Mouse (Mus musculus): ENCODE results near the gene Cxcl1. TPM values are rescaled to one million over a fixed set of nuclear protein-coding genes. Genes with fewer than 3 reads are reported as not detected.
A peak's percentile ranks its signal among the peaks of the same experiment; 100 is the strongest.
"Not testable (repeated sequence)": the region's sequence is repeated elsewhere in the genome, so short reads cannot be mapped to it uniquely, and the experiment has no call there.

Gene Cxcl1
- 1 to 10 TPM in 1 of 4 experiments, under 1 TPM in 1, not detected in 2; 0.41 to 1.2 TPM for total RNA-seq (2022)

DNA sequence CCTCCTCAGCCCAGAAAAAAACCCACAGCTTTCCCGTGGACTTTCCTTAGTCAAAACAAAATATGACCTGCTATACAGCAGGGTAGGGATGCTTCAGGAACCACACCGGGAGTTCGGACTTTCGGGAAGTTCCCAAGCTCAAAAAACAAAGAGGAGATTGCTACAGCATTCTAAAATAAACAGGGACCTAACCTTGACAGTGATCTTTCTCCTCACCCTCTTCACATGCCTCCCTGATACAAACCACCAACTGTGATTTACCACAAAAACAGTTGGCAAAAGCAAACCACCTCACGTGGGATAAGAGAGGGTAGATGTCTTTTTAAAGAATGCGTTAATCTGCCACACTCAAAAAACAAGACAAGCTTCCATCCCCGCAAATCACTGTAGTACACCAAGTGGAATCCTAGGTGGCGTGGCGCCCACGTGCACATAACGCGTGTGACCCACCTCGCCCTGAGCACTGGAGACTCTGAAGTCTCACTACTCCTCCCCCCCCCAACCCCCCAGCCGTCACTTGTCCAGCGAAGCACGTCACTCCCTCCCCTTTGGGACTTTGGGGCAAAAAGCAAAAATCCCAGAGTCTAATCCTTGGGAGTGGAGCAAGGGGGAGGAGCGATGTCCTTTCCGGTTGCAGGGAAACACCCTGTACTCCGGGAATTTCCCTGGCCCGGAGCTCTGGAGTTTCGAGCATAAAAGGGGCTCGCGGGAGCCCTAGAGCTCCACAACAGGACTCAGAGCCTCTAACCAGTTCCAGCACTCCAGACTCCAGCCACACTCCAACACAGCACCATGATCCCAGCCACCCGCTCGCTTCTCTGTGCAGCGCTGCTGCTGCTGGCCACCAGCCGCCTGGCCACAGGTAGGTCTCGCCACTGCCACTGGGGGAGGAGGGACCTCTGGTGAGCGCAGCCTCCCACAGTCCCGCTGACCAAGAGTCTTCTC lies at the start of gene Cxcl1:
Gene Cxcl1, plus strand, starts transcription at position 723 of the 945 bp plus-strand sequence.
- DNase-seq (ENCODE audit: low spot score in 2 of 2): no peak

DNA sequence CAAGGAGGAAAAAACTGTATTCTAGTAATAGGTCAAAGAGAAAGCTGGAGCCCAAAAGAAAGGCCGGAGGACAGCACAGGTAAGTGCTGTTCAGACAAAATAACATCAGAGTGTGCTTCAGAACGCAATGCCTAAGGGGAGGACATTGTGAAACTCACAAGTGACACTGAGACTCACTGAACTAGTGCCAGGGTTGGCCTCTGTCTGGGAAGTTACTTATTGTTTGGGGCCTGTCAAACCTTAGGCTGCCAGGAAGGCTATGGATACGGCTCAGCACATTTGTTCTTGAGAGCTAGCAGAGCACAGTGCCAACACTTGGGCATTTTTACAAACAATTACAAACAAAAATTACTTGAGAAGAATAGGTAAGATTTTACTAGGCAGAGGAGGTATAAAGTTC lies 47.1 kb upstream of the Cxcl1 start:
- DNase-seq (ENCODE audit: low spot score in 2 of 2): no peak

DNA sequence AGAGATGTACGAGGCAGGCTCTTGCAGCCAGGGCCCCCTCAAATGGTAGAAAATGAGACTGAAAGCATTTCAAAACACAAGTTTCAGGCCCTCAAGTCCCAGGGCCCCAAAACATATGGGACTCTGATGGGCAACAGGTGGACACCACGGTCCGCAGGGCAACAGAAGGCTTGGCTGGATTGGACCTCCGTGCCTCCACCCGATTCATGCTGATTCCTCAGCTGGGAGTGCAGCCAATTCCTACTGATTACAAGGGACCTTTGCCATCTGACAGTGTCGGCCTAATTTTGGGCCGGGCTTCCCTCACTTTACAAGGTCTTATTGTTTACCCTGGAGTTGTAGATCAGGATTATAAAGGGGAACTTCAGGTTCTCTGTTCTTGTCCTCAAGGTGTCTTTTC lies 40.9 kb upstream of the Cxcl1 start:
- DNase-seq (ENCODE audit: low spot score in 2 of 2): not testable (repeated sequence)

DNA sequence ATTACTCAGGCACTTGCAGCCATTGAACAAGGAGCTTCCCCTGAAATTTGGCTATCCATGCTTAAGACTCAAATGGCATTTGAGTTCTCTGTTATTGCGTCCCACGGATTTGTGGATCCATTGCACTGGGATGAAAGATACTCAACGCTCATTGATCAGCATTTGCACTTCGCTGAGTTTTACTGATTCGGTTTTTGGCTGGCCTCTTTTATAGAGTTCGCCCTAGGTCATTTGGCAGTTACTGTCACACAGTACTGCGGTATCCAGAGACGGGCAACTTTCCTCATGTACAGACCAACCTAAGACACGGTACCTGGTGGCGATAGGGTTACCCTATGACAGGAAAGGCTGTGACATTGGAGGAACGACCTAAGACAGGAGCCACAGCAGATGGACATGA lies 39.6 kb upstream of the Cxcl1 start:
- DNase-seq (ENCODE audit: low spot score in 2 of 2): not testable (repeated sequence)

DNA sequence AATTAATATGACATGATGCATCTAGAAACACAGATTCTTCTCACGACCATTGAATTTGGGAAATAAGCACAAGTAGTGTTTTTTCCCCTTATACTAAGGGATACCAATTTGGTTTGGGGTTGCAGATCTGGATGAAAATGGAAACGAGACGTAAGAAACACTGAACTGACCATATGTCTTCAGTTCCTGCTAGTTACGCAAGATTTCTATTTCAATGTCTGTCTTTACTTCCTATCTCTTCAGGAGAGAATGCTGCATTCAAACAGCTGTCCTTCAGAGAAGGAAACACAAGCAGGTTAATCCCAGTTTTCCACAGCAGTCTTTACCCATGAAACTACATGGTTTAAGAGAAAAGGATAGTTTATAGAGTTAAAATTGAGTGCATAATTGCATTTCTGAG lies 37.8 kb upstream of the Cxcl1 start:
- no peak for DNase-seq (ENCODE audit: low spot score in 2 of 2)

DNA sequence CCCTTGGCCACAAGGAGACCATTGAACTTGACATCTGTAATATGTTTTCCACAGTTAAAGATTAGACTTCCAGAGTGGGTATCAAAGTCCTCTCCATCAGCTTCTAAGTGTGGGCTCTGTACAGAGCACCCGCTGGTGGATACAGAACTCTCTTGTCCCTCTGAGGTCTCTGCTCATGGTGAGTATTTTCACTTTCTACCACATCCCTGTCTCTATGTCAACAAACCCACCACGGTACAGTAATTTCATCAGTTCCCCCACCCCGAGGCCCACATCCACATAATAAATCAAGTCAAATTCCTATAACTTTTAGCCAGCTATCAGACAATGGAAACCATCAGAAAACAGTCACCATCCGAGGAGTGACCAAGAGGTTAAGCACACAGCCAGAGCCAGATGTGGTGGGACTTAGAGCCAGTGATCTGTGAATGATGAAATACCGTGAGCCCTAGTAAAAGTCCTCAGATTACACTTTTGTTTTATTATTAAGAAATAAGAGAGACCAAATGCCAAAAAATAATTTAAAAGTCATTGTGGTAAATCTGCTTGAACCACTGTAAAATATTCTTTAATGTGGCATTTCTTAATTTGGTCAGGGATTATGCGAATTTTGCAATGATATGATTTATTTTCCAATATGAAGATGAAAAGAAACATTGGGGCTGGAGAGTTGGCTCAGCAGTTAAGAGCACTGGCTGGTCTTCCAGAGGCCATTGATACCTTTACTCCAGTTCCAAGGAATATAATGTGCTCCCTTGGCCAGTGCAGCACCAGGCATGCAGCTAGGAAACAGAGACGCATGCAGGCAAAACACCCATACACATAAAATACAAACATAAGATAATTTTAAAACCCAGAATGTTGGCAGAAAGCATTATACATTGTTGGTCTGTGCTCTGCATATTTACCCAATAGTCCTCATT lies 35.5 kb upstream of the Cxcl1 start:
- no peak for DNase-seq (ENCODE audit: low spot score in 2 of 2)

DNA sequence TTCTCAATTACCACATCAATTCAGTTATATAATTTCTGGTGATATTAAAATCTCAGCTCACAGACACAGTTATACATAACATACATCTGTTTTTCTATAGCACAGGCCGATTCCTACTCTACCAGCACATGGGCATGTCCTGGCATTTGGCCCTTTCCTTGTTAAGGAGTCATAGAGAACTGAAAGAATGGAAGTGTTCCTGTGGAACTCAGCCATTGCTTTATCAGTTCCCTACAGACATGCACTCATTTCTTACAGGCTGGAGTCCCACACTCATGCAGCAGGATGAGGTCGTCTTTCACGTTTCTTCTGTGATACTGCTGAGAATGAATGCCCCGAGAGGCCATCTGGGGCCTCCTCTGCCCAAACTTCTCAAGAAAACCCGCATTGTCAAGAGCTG lies 33.6 kb upstream of the Cxcl1 start:
- no peak for DNase-seq (ENCODE audit: low spot score in 2 of 2)

DNA sequence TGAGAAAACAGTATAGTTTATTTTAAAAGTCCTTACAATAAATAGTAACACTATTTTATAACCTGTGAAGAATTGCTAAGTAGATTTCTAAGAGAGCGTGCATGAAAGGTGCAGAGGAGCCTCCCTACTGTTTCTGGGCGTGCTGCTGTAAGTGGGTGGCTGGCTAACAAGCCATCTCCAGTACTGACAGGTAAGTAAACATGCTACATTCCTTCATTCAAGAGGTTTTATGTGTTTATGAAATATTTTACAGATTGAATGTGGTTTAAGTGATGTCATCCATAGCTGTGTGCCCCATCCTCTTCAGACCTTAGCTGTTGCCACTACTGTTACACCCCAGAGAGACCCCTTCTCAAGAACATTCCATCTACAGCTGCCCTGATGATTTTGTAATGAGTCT lies 32.6 kb upstream of the Cxcl1 start:
- no peak for DNase-seq (ENCODE audit: low spot score in 2 of 2)

DNA sequence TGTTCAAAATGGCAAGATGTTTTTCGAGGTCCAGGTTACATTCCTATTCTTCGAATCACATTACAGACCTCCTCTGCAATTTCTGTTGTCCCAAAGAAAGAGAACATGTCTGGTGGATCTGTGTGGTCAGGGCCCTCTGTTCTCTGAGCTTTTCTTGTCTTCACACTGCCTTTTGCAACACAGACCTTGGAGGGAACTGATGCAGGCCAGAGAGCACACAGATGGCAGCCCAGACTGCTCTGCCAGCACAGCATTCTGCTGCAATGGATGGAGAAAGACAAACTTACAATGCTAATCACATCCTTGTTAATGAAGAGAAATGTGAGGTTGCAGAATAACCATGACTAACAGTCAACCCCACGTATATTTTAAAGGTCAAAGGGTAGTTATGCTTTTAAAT lies 32.0 kb upstream of the Cxcl1 start:
- DNase-seq (ENCODE audit: low spot score in 2 of 2): peak; percentile 14 to 29

DNA sequence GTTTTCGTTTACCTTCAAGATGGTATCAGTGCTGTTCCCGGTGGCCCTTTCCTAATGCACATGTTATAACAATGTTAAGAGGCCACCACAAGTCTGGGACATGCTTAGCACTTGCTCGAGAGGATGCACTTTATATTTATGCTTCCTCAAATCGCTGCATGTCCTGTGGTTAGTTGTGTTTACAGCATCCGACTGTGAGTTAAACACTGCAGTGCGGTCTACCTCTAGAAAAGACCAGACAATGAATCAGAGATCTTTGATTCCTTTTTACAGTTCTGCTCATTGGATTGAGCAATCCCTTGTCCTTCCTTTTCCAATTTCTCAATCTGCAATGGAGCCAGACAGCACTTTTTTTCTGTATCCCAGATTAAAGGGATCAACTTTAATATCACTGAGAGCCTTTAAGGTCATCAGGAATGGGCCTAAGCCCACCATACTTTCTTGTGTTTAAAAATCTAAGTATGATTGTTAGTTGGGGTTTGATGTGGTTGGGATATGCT lies 29.1 kb upstream of the Cxcl1 start:
- no peak for DNase-seq (ENCODE audit: low spot score in 2 of 2)

DNA sequence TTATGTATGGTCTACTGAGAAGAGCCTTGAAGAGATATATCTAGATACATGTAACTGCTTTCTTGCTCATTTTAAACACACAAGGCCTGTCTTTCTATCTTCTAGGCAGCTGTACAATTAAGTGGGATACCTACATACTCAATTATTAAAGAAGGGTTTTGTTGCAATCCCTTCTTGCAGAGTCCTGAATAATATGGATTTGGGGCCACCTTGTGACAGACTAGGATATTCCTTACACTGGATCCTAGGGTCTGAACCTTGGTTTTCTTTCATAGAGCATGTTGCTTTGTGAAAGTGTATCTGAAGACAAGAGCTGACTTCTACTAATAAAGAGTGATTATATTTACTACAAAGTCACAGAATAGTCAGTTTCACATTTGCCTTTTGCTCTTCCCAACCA lies 24.3 kb upstream of the Cxcl1 start:
- DNase-seq (ENCODE audit: low spot score in 2 of 2): no peak

DNA sequence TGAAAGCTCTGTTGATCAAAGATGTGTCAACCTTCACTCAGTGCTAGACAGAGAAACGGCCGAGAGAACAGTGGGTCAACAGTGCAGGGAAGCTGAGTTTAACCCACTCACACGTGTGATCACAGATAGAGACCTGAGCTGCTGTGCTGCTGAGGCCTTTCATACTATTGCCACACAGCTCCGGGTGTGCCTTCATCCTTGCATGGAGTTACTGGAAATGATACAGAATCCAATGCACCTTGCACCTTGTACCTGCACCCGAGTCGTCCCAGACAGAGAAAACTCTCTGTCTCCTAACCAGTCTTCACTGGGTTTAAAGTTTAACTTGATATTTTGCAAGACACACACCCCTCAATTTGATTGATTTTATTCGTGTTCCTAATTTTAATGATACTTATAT lies 18.7 kb upstream of the Cxcl1 start:
- DNase-seq (ENCODE audit: low spot score in 2 of 2): no peak

DNA sequence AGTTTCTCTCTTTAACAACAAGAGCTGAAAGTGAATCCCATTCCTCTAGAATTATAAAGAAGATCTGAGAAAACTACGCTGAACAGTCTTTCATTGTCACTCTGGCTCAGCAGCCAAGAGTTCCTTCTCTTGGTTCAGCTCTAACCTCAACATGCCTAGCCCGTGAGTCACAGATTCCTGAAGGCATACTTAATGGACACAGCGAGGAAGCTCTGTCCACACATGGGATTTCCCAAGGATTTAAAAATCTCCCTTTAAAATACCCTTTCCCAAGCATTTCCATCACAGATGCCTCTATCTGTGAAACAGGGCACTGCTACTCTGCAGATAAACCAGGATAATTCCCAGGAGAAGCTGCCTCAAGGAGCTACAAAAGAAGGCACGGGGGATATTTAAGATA lies 15.0 kb upstream of the Cxcl1 start:
- DNase-seq (ENCODE audit: low spot score in 2 of 2): no peak

DNA sequence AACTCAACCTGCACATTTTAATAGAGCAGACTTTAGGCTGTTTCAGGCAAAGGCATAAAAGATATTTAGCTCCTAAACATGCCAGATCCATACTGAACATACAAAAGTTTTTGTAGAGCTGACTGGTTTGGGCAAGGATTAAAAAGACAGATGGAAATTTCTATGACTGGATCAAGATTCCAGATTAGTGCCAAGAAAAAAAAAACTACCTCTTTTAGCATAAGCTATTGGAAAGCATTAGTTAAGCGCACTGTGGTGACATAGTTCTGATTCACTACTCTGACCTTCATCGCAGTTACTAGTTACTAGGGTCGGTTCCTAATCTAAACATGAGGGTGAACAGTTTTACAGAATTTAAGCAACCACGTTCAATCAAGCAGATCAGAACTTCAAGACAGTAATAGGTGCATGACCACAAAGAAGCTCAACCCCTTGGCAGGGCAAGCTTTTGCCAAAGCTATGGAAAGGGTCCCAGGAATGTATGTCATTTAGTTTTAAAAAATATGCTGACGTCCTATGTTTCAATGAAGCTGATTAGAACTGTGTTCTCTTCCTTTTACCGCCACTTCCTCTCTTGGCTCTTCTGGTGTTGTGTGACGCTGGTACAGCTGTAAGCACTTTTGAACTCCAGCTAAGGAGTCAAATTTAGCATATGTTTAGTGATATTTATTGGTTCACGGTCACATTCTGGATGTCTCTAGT lies 14.4 kb upstream of the Cxcl1 start:
- no peak for DNase-seq (ENCODE audit: low spot score in 2 of 2)

DNA sequence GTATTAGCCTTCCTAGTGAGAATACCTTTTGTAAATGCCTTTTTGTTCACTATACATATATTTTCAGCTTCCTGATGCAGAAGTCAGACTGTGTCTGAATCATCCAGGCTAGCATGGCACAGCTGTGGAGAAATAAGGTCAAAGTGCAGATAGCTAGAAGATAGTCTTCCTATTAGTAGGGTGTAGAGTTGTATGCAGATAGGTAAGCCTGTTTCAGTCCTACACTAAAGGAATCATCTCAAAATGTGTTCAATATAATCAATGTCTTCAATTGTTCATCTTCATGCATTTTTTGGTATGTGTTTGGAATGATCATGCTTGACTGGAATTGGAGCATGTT lies 13.9 kb upstream of the Cxcl1 start:
- no peak for DNase-seq (ENCODE audit: low spot score in 2 of 2)

DNA sequence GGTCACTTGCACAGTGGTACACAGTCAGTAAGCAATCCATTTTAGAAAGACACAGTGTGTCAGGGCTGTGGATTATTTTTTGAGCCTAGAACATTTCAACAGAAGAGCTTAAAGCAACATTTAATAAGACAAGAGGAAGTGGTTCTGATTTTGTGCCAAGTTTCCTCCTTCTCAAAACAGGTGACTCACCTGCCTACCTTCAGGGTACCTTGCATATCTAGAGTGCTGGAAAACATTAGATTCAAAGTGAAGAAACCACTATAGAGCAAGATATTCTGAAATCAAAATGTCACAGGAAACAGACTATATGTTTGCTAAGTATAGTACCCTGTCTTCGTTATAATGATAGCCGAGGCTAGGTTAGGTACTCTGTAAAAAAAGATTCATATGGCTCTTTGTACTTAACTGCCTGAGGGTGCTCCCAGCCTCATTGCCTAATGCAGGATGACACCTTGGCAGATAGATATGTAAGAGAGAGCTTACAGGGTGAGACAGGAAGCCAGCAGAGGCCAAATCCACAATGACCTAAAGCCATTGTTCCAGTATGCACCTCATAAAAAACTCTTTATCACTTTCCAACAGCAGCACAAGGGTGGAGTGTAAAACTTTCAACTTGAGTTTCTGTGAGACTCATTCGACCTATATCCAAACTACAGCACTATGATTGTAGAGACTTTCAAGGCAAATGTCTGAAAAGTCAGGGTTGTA lies 11.6 kb upstream of the Cxcl1 start:
- no peak for DNase-seq (ENCODE audit: low spot score in 2 of 2)

DNA sequence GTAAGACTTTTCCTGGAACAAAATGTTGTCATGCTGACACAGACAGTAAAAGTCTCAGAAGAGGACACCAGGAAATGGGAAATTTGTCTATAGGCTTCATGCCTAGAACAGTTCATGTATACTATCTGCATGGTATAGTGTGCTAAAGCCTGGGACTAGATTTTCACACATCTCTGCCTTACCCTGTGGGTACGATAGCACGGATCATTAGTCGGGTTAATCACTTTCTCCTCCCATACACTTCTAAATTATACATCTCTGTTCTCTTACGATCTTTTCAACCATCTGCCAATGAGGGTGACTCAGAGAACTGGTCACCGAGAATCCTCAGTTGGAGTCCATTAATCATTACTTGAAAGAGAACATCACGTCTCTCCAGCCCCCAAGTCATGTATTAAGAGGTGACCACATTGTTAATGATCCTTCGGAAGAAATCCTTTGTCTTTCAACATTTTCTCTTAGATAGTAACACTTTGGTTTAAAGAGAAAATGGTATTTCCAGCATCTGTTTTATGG lies 10.6 kb upstream of the Cxcl1 start:
- no peak for DNase-seq (ENCODE audit: low spot score in 2 of 2)

DNA sequence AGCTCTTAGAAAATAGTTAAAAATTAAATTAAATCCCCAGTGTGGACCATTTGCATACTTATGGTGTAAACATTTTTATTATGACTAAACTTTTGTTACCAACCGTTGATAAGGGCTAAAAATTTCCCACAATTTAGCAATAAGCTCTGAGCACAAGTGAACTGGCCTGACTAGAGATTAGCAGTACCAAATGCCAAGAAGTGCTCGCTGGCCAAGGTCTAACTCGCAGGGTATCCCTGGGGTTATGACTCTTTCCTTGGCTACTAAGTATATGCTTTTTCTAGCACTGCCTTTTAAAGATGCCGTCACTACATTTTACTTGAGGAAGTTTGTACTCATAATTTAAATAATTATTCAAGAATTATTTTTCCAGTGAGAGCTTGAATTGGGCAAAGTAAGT lies 10.0 kb upstream of the Cxcl1 start:
- DNase-seq (ENCODE audit: low spot score in 2 of 2): no peak

DNA sequence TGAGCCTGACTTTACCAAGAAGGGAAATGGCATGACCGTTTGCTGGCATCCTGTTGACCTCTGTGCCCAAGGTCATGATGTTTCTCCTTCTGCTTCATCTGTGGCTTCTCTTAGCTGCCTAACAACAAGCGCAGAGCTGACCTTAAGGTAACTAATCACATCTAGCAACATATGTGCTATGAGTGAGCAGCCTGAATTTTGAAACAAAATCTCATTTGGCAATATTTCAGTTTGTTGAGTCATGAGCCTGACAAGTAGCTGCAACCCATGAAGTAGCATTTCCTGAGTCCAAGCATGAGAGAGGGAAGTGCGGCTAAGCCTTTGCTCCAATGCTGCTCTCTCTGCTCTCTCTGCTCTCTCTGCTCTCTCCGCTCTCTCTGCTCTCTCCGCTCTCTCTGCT lies 9.4 kb upstream of the Cxcl1 start:
- no peak for DNase-seq (ENCODE audit: low spot score in 2 of 2)

DNA sequence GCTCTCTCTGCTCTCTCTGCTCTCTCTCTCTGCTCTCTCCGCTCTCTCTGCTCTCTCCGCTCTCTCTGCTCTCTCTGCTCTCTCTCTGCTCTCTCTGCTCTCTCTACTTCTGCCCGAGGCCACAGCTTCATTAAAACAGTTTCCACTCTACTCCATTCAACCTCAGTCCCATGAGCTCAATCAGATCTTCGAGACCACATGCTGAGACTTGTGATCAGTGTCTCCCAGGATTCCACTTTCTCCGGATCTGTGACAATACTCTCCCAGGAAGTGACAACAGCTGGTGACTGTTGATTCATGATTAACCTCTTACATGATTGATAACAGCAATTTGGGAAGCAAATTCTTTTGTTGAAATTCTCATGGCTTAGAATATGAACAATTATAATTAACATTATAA lies 8.9 kb upstream of the Cxcl1 start:
- no peak for DNase-seq (ENCODE audit: low spot score in 2 of 2)

Measured in layer of hippocampus, adult 8-10 months (tissue).